Mouse (Mus musculus) stomach, embryonic 14.5 days (tissue): ENCODE measurements around the gene Pnpla3. TPM values are rescaled to one million over a fixed set of nuclear protein-coding genes. Genes with fewer than 3 reads are reported as not detected.
A peak's percentile ranks its signal among the peaks of the same experiment; 100 is the strongest.

Source experiments
- ATAC-seq: fragments of 200-750 bp; cut with Nextera tagmentation; 2 replicates; pipeline ENCODE4 v1.8.0; 2017; ENCODE audit warnings: low read depth, moderate TSS enrichment; ENCODE audit not compliant: insufficient number of reproducible peaks, insufficient read depth, low FRiP score
- H3K27ac ChIP-seq: fragments of 300-500 bp; sonication (generic); 2 replicates; pipeline ENCODE4 v1.5.1; 2014; ENCODE audit warnings: mild to moderate bottlenecking, low read length, moderate library complexity, mixed read lengths
- H3K27me3 ChIP-seq: fragments of 300-500 bp; sonication (generic); 2 replicates; pipeline ENCODE4 v1.6.1; 2014; ENCODE audit warnings: low read length, control low read depth, mixed read lengths; ENCODE audit not compliant: control insufficient read depth, insufficient read depth
- H3K36me3 ChIP-seq: fragments of 300-500 bp; sonication (generic); 2 replicates; pipeline ENCODE4 v1.6.1; 2014; ENCODE audit warnings: mild to moderate bottlenecking, control low read depth, low read length, moderate library complexity, mixed read lengths; ENCODE audit not compliant: control insufficient read depth, insufficient read depth
- H3K4me1 ChIP-seq: fragments of 300-500 bp; sonication (generic); 2 replicates; pipeline ENCODE4 v1.6.1; 2014; ENCODE audit warnings: low read length, control low read depth, mixed read lengths; ENCODE audit not compliant: control insufficient read depth, insufficient read depth
- H3K4me2 ChIP-seq: fragments of 300-500 bp; sonication (generic); replicated peaks from 2 replicates; pipeline ENCODE4 v1.6.1; 2014; ENCODE audit warnings: low read depth, low read length, control low read depth
- H3K4me3 ChIP-seq: fragments of 300-500 bp; sonication (generic); 2 replicates; pipeline ENCODE4 v1.5.1; 2014; ENCODE audit warnings: low read depth, low read length, control low read depth
- H3K9ac ChIP-seq: fragments of 300-500 bp; sonication (generic); replicated peaks from 2 replicates; pipeline ENCODE4 v1.6.1; 2014; ENCODE audit warnings: low read depth, mild to moderate bottlenecking, control low read depth, low read length, moderate library complexity, mixed read lengths
- H3K9me3 ChIP-seq: fragments of 300-500 bp; sonication (generic); 2 replicates; pipeline ENCODE4 v1.6.1; 2016; ENCODE audit warnings: low read depth, low read length, control low read depth; ENCODE audit not compliant: control insufficient read depth
- WGBS: fragments of 180-500 bp; shearing (Covaris S2); extraction: QIAGEN DNeasy Blood & Tissue Kit; methylation state at CpG from one replicate; pipeline ENCODE4 v1.1.7; 2014; 5-methylcytosine and 5-hydroxymethylcytosine counted together
- polyA plus RNA-seq: library from polyadenylated mRNA; unstranded; fragments of >200 nt; fragmentation: Nextera tagmentation; extraction: Ambion mirVana; gene quantifications from 2 replicates; pipeline ENCODE4 v1.2.1, GENCODE M21; 2014

Gene Pnpla3
- polyA plus RNA-seq, 1 experiment from 2014 or later: 0.51 TPM

GRCm38 (mm10) chr15:84210941-84211340, 43.3 kb downstream of the Pnpla3 start:
- H3K27ac ChIP-seq: no peak overlapping the region
- 88% methylated on average over 13 of the region's 13 CpGs for WGBS
- H3K4me2 ChIP-seq: no peak overlapping the region
- no peaks in the 10 kb centered on the region for H3K4me1 ChIP-seq
- H3K27me3 ChIP-seq: no peaks in the 10 kb centered on the region
- H3K4me3 ChIP-seq: no peak overlapping the region
- no peaks in the 10 kb centered on the region for H3K9me3 ChIP-seq
- H3K9ac ChIP-seq: no peak overlapping the region
- no peak for ATAC-seq
- H3K36me3 ChIP-seq: peaks cover 29% of the 10 kb centered on the region

GRCm38 (mm10) chr15:84211564-84211963, 43.9 kb downstream of the Pnpla3 start:
- 75% methylated on average over 4 of the region's 4 CpGs for WGBS
- no peak for ATAC-seq
- H3K4me3 ChIP-seq: no peak overlapping the region
- H3K4me2 ChIP-seq: no peak overlapping the region
- H3K4me1 ChIP-seq: no peaks in the 10 kb centered on the region
- peaks cover 23% of the 10 kb centered on the region for H3K36me3 ChIP-seq
- H3K9ac ChIP-seq: no peak overlapping the region
- no peaks in the 10 kb centered on the region for H3K9me3 ChIP-seq
- H3K27ac ChIP-seq: no peak overlapping the region
- H3K27me3 ChIP-seq: no peaks in the 10 kb centered on the region

- peaks cover 23% of the 10 kb centered on the region for H3K36me3 ChIP-seq
- peak; percentile 29; the same call in 1 of the 2 replicates for ATAC-seq
- no peak overlapping the region for H3K4me3 ChIP-seq
- 50% methylated on average over 6 of the region's 6 CpGs for WGBS
- no peak overlapping the region for H3K4me2 ChIP-seq
- H3K27ac ChIP-seq: no peak overlapping the region
- no peak overlapping the region for H3K9ac ChIP-seq
- H3K27me3 ChIP-seq: no peaks in the 10 kb centered on the region
- no peaks in the 10 kb centered on the region for H3K4me1 ChIP-seq
- no peaks in the 10 kb centered on the region for H3K9me3 ChIP-seq
These were observed 44.6 kb downstream of the Pnpla3 start for GRCm38 (mm10) chr15:84212031-84212755.

- no peak overlapping the region for H3K4me3 ChIP-seq
- no peak overlapping the region for H3K27ac ChIP-seq
- H3K27me3 ChIP-seq: no peaks in the 10 kb centered on the region
- no peaks in the 10 kb centered on the region for H3K9me3 ChIP-seq
- no peak overlapping the region for H3K9ac ChIP-seq
- WGBS: 89% methylated on average over 2 of the region's 2 CpGs
- H3K36me3 ChIP-seq: peaks cover 22% of the 10 kb centered on the region
- H3K4me2 ChIP-seq: no peak overlapping the region
- no peaks in the 10 kb centered on the region for H3K4me1 ChIP-seq
- ATAC-seq: no peak
These were observed 45.1 kb downstream of the Pnpla3 start for GRCm38 (mm10) chr15:84212756-84213105.

GRCm38 (mm10) chr15:84213162-84213739, 45.6 kb downstream of the Pnpla3 start:
- no peak overlapping the region for H3K27ac ChIP-seq
- H3K9ac ChIP-seq: no peak overlapping the region
- no peak for ATAC-seq
- no peaks in the 10 kb centered on the region for H3K4me1 ChIP-seq
- peaks cover 18% of the 10 kb centered on the region for H3K36me3 ChIP-seq
- H3K27me3 ChIP-seq: no peaks in the 10 kb centered on the region
- 91% methylated on average over 6 of the region's 6 CpGs for WGBS
- H3K4me3 ChIP-seq: no peak overlapping the region
- H3K4me2 ChIP-seq: no peak overlapping the region
- H3K9me3 ChIP-seq: no peaks in the 10 kb centered on the region

GRCm38 (mm10) chr15:84214476-84214875, 46.8 kb downstream of the Pnpla3 start:
- H3K9ac ChIP-seq: no peak overlapping the region
- H3K27ac ChIP-seq: no peak overlapping the region
- whole genome bisulfite sequencing: 89% methylated on average over 7 of the region's 7 CpGs
- H3K9me3 ChIP-seq: no peaks in the 10 kb centered on the region
- H3K4me3 ChIP-seq: no peak overlapping the region
- ATAC-seq: no peak
- peaks cover 7% of the 10 kb centered on the region; the same call in 1 of the 2 replicates for H3K4me1 ChIP-seq
- peaks cover 15% of the 10 kb centered on the region for H3K36me3 ChIP-seq
- H3K4me2 ChIP-seq: no peak overlapping the region
- H3K27me3 ChIP-seq: no peaks in the 10 kb centered on the region

GRCm38 (mm10) chr15:84215273-84215672, 47.6 kb downstream of the Pnpla3 start:
- H3K27me3 ChIP-seq: no peaks in the 10 kb centered on the region
- peaks cover 15% of the 10 kb centered on the region for H3K36me3 ChIP-seq
- H3K27ac ChIP-seq: no peak overlapping the region
- no peak overlapping the region for H3K9ac ChIP-seq
- H3K4me2 ChIP-seq: no peak overlapping the region
- peaks cover 7% of the 10 kb centered on the region; the same call in 1 of the 2 replicates for H3K4me1 ChIP-seq
- ATAC-seq: no peak
- no peak overlapping the region for H3K4me3 ChIP-seq
- no peaks in the 10 kb centered on the region for H3K9me3 ChIP-seq
- WGBS: 75% methylated on average over 2 of the region's 2 CpGs

GRCm38 (mm10) chr15:84216026-84216425, 48.4 kb downstream of the Pnpla3 start:
- ATAC-seq: no peak
- Histone ChIP-seq H3K27me3 (no peaks in the 10 kb centered on the region), H3K27ac (no peak overlapping the region), H3K9me3 (no peaks in the 10 kb centered on the region), H3K36me3 (peaks cover 10% of the 10 kb centered on the region), H3K9ac (no peak overlapping the region), H3K4me3 (no peak overlapping the region), H3K4me2 (no peak overlapping the region), H3K4me1 (peaks cover 7% of the 10 kb centered on the region; the same call in 1 of the 2 replicates)
